Comparison of ENCODE assay signal across 8 mouse cellular contexts in the genomic region with DNA sequence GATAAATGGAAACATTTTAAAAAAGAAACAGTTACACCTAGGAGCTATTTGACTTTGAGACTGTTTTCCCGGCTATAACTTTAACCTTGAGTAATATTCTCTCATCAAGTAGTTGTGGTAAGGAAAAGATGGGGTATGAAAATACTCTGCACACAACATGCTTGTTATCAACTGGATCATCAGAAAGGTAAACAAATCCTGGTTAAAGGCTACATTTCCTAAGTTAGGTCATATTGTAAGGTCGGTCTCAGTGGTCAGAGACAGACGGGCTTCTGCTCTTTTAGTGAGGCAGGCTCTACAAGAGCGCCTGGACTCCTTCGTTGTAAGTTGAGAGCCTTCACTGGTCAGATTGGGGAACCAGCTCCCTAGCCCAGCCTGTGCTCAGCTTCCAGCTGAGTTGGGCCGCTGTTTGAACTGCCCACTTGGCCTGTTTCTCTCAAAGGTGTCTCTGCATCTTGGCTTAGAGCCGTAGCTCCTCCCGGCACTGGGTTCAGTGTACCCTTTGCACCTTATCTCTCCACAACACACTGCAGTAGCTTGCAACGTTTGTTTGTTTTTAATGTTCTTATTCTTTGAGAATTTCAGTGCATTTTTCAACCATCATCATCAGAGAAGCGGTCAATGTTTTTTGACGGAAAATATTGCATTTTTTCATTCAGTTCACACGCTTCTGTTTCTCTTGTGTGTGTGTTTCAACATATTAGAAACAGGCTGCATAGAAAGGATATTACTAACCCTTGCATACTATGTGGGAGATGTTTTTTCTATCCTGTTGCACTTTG. TPM values are rescaled to one million over a fixed set of nuclear protein-coding genes. Genes with fewer than 3 reads are reported as not detected.
DNase-seq lines count a peak whose midpoint lies in the region; ATAC-seq and TF ChIP-seq lines count a peak whose summit lies in the region.

No protein-coding gene starts in this region.

- no peak overlapping the region for H3K4me2 ChIP-seq in embryonic facial prominence, embryonic 12.5 days (replicated peaks)

- H3K36me3 ChIP-seq in embryonic facial prominence, embryonic 12.5 days: no peaks in the 10 kb centered on the region
- no peaks in the 10 kb centered on the region for H3K36me3 ChIP-seq in kidney, adult 2 months (ENCODE audit: control insufficient read depth, insufficient read depth, low read length)
- no peaks in the 10 kb centered on the region for H3K36me3 ChIP-seq in midbrain, embryonic 10.5 days

- ATAC-seq in embryonic facial prominence, embryonic 12.5 days (ENCODE audit: insufficient number of reproducible peaks, insufficient read depth, low FRiP score, low TSS enrichment): no peak
- ATAC-seq in activated CD4-positive, CD25-positive, alpha-beta regulatory T cell, adult 4 months: no peak

- no peak for TF ChIP-seq CTCF in left cerebral cortex, adult 2 months (IDR thresholded peaks at IDR 0.05)
- no peak for TF ChIP-seq CTCF in kidney, adult 2 months (conservative IDR thresholded peaks at IDR 0.05; ENCODE audit: insufficient read depth, insufficient read length, low read depth, low read length)

- intact Hi-C loops in left cerebral cortex, adult 2 months (cut with DNase I): loop anchor here (5.0 kb wide), 2 partner anchors 55 to 360 kb away; no protein-coding TSS in a partner anchor
- intact Hi-C loops in left cerebral cortex, postnatal 36 days (cut with DNase I): loop anchor here (5.0 to 10.0 kb wide), 2 partner anchors 55 to 362 kb away; no protein-coding TSS in a partner anchor

- no peak for TF ChIP-seq POLR2A in kidney, adult 2 months (IDR thresholded peaks at IDR 0.05; ENCODE audit: low read depth, low read length)

- DNase-seq in left cerebral cortex, adult 2 months (ENCODE audit: extremely low spot score in 1 of 2, low spot score in 2 of 2): no peak
- no peak for DNase-seq in left cerebral cortex, postnatal 36 days (ENCODE audit: low spot score in 2 of 2)
- peak; percentile 78 for DNase-seq in kidney, adult 2 months
- no peak for DNase-seq in midbrain, embryonic 10.5 days (ENCODE audit: low spot score)
- DNase-seq in adrenal gland, adult 18-20 months (ENCODE audit: low spot score in 2 of 2): no peak
- no peak for DNase-seq in thymus, postnatal 0 days (ENCODE audit: low spot score)

- peaks cover 5% of the 10 kb centered on the region for H3K4me1 ChIP-seq in embryonic facial prominence, embryonic 12.5 days
- peaks cover 11% of the 10 kb centered on the region for H3K4me1 ChIP-seq in kidney, adult 2 months (ENCODE audit: control insufficient read depth, insufficient read depth, low read length)
- peaks cover 47% of the 10 kb centered on the region for H3K4me1 ChIP-seq in midbrain, embryonic 10.5 days

- H3K9me3 ChIP-seq in embryonic facial prominence, embryonic 12.5 days: no peaks in the 10 kb centered on the region
- H3K9me3 ChIP-seq in midbrain, embryonic 10.5 days (replicated peaks): no peaks in the 10 kb centered on the region

- WGBS in embryonic facial prominence, embryonic 12.5 days: 62% methylated on average over 12 of the region's 12 CpGs
- 48% methylated on average over 12 of the region's 12 CpGs for WGBS in kidney, adult 2 months
- WGBS in midbrain, embryonic 10.5 days: 60% methylated on average over 12 of the region's 12 CpGs

- H3K27ac ChIP-seq in left cerebral cortex, adult 2 months: no peak overlapping the region
- H3K27ac ChIP-seq in embryonic facial prominence, embryonic 12.5 days: no peak overlapping the region
- peak overlapping the region; percentile 56 for H3K27ac ChIP-seq in kidney, adult 2 months (ENCODE audit: insufficient read depth, low read depth, low read length)
- no peak overlapping the region for H3K27ac ChIP-seq in midbrain, embryonic 10.5 days (replicated peaks)

- no peak overlapping the region for H3K9ac ChIP-seq in embryonic facial prominence, embryonic 12.5 days

- H3K27me3 ChIP-seq in embryonic facial prominence, embryonic 12.5 days: no peaks in the 10 kb centered on the region
- no peaks in the 10 kb centered on the region for H3K27me3 ChIP-seq in kidney, adult 2 months (replicated peaks; ENCODE audit: control insufficient read depth, insufficient read depth, low read length)
- no peaks in the 10 kb centered on the region; the same call in 1 of the 2 replicates for H3K27me3 ChIP-seq in midbrain, embryonic 10.5 days (ENCODE audit: low read depth, poor library complexity, severe bottlenecking)

- peak overlapping the region; percentile 96 for H3K4me3 ChIP-seq in left cerebral cortex, adult 2 months
- H3K4me3 ChIP-seq in embryonic facial prominence, embryonic 12.5 days: peak overlapping the region; percentile 96; the same call in 1 of the 2 replicates
- H3K4me3 ChIP-seq in kidney, adult 2 months (ENCODE audit: insufficient read depth, low read depth, low read length): peak overlapping the region; percentile 40
- H3K4me3 ChIP-seq in midbrain, embryonic 10.5 days: peak overlapping the region; percentile 87

RNA-seq across cellular contexts. Expression of a gene that starts 1.8 kb away (rescaled TPM):
- 10 to 100 TPM; 60.5 to 67.3 TPM for total RNA-seq in left cerebral cortex, adult 2 months (2021)
- total RNA-seq in left cerebral cortex, postnatal 36 days (2021): 10 to 100 TPM; 68.8 to 83.6 TPM
- 58.1 and 61.5 TPM in 2 replicates for polyA plus RNA-seq in embryonic facial prominence, embryonic 12.5 days (2016; fragmentation: Nextera tagmentation; extraction: Ambion mirVana)
- polyA plus RNA-seq in kidney, adult 2 months (2012; rRNA removed): 227 and 313 TPM in 2 replicates
- 44.6 and 52.5 TPM in 2 replicates for polyA plus RNA-seq in midbrain, embryonic 10.5 days (2016; fragmentation: Nextera tagmentation; extraction: Ambion mirVana)
- polyA plus RNA-seq in activated CD4-positive, CD25-positive, alpha-beta regulatory T cell, adult 4 months (2017; shearing (Covaris generic)): 1 to 10 TPM; 5.2 to 6.0 TPM
- 100 to 1,000 TPM in 1 of 2 experiments, 10 to 100 TPM in 1; 82.6 to 110 TPM for total RNA-seq in adrenal gland, adult 18-20 months (2021)
- polyA plus RNA-seq in thymus, postnatal 0 days (2015; fragmentation: Nextera tagmentation; extraction: Ambion mirVana): 53.6 and 63.7 TPM in 2 replicates

RNA-seq across cellular contexts. Expression of a gene that starts 27.0 kb away (rescaled TPM):
- 10 to 100 TPM; 29.5 to 33.4 TPM for total RNA-seq in left cerebral cortex, adult 2 months (2021)
- total RNA-seq in left cerebral cortex, postnatal 36 days (2021): 10 to 100 TPM; 22.9 to 28.7 TPM
- 77.1 and 82.2 TPM in 2 replicates for polyA plus RNA-seq in embryonic facial prominence, embryonic 12.5 days (2016; fragmentation: Nextera tagmentation; extraction: Ambion mirVana)
- 6.6 and 7.9 TPM in 2 replicates for polyA plus RNA-seq in kidney, adult 2 months (2012; rRNA removed)
- 86.2 and 90.6 TPM in 2 replicates for polyA plus RNA-seq in midbrain, embryonic 10.5 days (2016; fragmentation: Nextera tagmentation; extraction: Ambion mirVana)
- polyA plus RNA-seq in activated CD4-positive, CD25-positive, alpha-beta regulatory T cell, adult 4 months (2017; shearing (Covaris generic)): 100 to 1,000 TPM in 1 of 2 experiments, 10 to 100 TPM in 1; 92.1 to 105 TPM
- 10 to 100 TPM; 43.6 to 44.9 TPM for total RNA-seq in adrenal gland, adult 18-20 months (2021)
- polyA plus RNA-seq in thymus, postnatal 0 days (2015; fragmentation: Nextera tagmentation; extraction: Ambion mirVana): 68.5 and 71.5 TPM in 2 replicates

RNA-seq across cellular contexts. Expression of a gene that starts 46.8 kb away (rescaled TPM):
- 10 to 100 TPM; 14.7 to 15.4 TPM for total RNA-seq in left cerebral cortex, adult 2 months (2021)
- total RNA-seq in left cerebral cortex, postnatal 36 days (2021): 10 to 100 TPM; 14.5 to 17.0 TPM
- 8.9 and 11.2 TPM in 2 replicates for polyA plus RNA-seq in embryonic facial prominence, embryonic 12.5 days (2016; fragmentation: Nextera tagmentation; extraction: Ambion mirVana)
- 41.3 and 45.1 TPM in 2 replicates for polyA plus RNA-seq in kidney, adult 2 months (2012; rRNA removed)
- polyA plus RNA-seq in midbrain, embryonic 10.5 days (2016; fragmentation: Nextera tagmentation; extraction: Ambion mirVana): 21.8 and 22.9 TPM in 2 replicates
- polyA plus RNA-seq in activated CD4-positive, CD25-positive, alpha-beta regulatory T cell, adult 4 months (2017; shearing (Covaris generic)): under 1 TPM; 0.61 to 0.70 TPM
- total RNA-seq in adrenal gland, adult 18-20 months (2021): 10 to 100 TPM; 50.6 to 58.6 TPM
- polyA plus RNA-seq in thymus, postnatal 0 days (2015; fragmentation: Nextera tagmentation; extraction: Ambion mirVana): 4.5 and 5.3 TPM in 2 replicates

Comparison
In these comparisons a context has a peak if more than half of its experiments do, and no peak if none do; other contexts are left out.
1. H3K4me3 ChIP-seq: peak in every context shown above with its lines; median percentile 96 in left cerebral cortex, adult 2 months; 96 in embryonic facial prominence, embryonic 12.5 days; 87 in midbrain, embryonic 10.5 days; 40 in kidney, adult 2 months.